Mouse (Mus musculus): Measurements from ENCODE around the gene Gm13691. TPM values are rescaled to one million over a fixed set of nuclear protein-coding genes. Genes with fewer than 3 reads are reported as not detected.
"Not testable (repeated sequence)": the region's sequence is repeated elsewhere in the genome, so short reads cannot be mapped to it uniquely, and the experiment has no call there.

Gene Gm13691
- not detected in 2 replicates for total RNA-seq (2015; ENCODE audit: low replicate concordance)
- total RNA-seq (2017; ENCODE audit: low replicate concordance): not detected in 2 replicates

- not testable (repeated sequence) for ATAC-seq (replicated peaks; ENCODE audit: low FRiP score, poor library complexity, severe bottlenecking)
Observed at GRCm38 (mm10) chr2:83990253-83990652, at the start of gene Gm13691. Gm13691 (plus strand) TSS chr2:83990553.

GRCm38 (mm10) chr2:83940931-83941361, 49.4 kb upstream of the Gm13691 start, which contains the start of gene Zswim2:
Zswim2 (minus strand) TSS chr2:83941228.
- ATAC-seq (replicated peaks; ENCODE audit: low FRiP score, poor library complexity, severe bottlenecking): no peak

GRCm38 (mm10) chr2:83941378-83941777, 49.0 kb upstream of the Gm13691 start:
- no peak for ATAC-seq (replicated peaks; ENCODE audit: low FRiP score, poor library complexity, severe bottlenecking)

GRCm38 (mm10) chr2:83941792-83942191, 48.6 kb upstream of the Gm13691 start:
- no peak for ATAC-seq (replicated peaks; ENCODE audit: low FRiP score, poor library complexity, severe bottlenecking)

- ATAC-seq (replicated peaks; ENCODE audit: low FRiP score, poor library complexity, severe bottlenecking): not testable (repeated sequence)
Observed at GRCm38 (mm10) chr2:83955393-83955792, 35.0 kb upstream of the Gm13691 start, which contains the start of gene Gm13698. Gm13698 (plus strand) TSS chr2:83955693.

GRCm38 (mm10) chr2:83961203-83961602, 29.1 kb upstream of the Gm13691 start, which contains the start of gene Gm13693:
Gm13693 (plus strand) TSS chr2:83961503.
- not testable (repeated sequence) for ATAC-seq (replicated peaks; ENCODE audit: low FRiP score, poor library complexity, severe bottlenecking)

GRCm38 (mm10) chr2:83967013-83967412, 23.3 kb upstream of the Gm13691 start, which contains the start of gene Gm13695:
Gm13695 (plus strand) TSS chr2:83967313.
- ATAC-seq (replicated peaks; ENCODE audit: low FRiP score, poor library complexity, severe bottlenecking): not testable (repeated sequence)

GRCm38 (mm10) chr2:83972823-83973222, 17.5 kb upstream of the Gm13691 start, which contains the start of gene Gm13696:
Gm13696 (plus strand) TSS chr2:83973123.
- not testable (repeated sequence) for ATAC-seq (replicated peaks; ENCODE audit: low FRiP score, poor library complexity, severe bottlenecking)

- not testable (repeated sequence) for ATAC-seq (replicated peaks; ENCODE audit: low FRiP score, poor library complexity, severe bottlenecking)
Observed at GRCm38 (mm10) chr2:83978633-83979032, 11.7 kb upstream of the Gm13691 start, which contains the start of gene Gm13694. Gm13694 (plus strand) TSS chr2:83978933.

GRCm38 (mm10) chr2:83984443-83984842, 5.9 kb upstream of the Gm13691 start, which contains the start of gene Gm13697:
Gm13697 (plus strand) TSS chr2:83984743.
- ATAC-seq (replicated peaks; ENCODE audit: low FRiP score, poor library complexity, severe bottlenecking): not testable (repeated sequence)

GRCm38 (mm10) chr2:83993639-83994255, 3.4 kb downstream of the Gm13691 start:
- ATAC-seq (replicated peaks; ENCODE audit: low FRiP score, poor library complexity, severe bottlenecking): 0 out of 2 replicates have a peak, but pooled peaks have one; percentile 42

GRCm38 (mm10) chr2:83994526-83994925, 4.2 kb downstream of the Gm13691 start:
- ATAC-seq (replicated peaks; ENCODE audit: low FRiP score, poor library complexity, severe bottlenecking): not testable (repeated sequence)

- no peak for ATAC-seq (replicated peaks; ENCODE audit: low FRiP score, poor library complexity, severe bottlenecking)
Observed at GRCm38 (mm10) chr2:84008913-84009312, 18.6 kb downstream of the Gm13691 start.

GRCm38 (mm10) chr2:84009818-84010217, 19.5 kb downstream of the Gm13691 start:
- no peak for ATAC-seq (replicated peaks; ENCODE audit: low FRiP score, poor library complexity, severe bottlenecking)

- ATAC-seq (replicated peaks; ENCODE audit: low FRiP score, poor library complexity, severe bottlenecking): no peak
Observed at GRCm38 (mm10) chr2:84014572-84014971, 24.2 kb downstream of the Gm13691 start.

GRCm38 (mm10) chr2:84016291-84016690, 25.9 kb downstream of the Gm13691 start:
- not testable (repeated sequence) for ATAC-seq (replicated peaks; ENCODE audit: low FRiP score, poor library complexity, severe bottlenecking)

- ATAC-seq (replicated peaks; ENCODE audit: low FRiP score, poor library complexity, severe bottlenecking): peak; percentile 63
Observed at GRCm38 (mm10) chr2:84018330-84018729, 28.0 kb downstream of the Gm13691 start.

- no peak; the same call in 1 of the 2 replicates for ATAC-seq (replicated peaks; ENCODE audit: low FRiP score, poor library complexity, severe bottlenecking)
Observed at GRCm38 (mm10) chr2:84019519-84020305, 29.4 kb downstream of the Gm13691 start.

- no peak for ATAC-seq (replicated peaks; ENCODE audit: low FRiP score, poor library complexity, severe bottlenecking)
Observed at GRCm38 (mm10) chr2:84021930-84022329, 31.6 kb downstream of the Gm13691 start.

GRCm38 (mm10) chr2:84022905-84023304, 32.6 kb downstream of the Gm13691 start:
- no peak for ATAC-seq (replicated peaks; ENCODE audit: low FRiP score, poor library complexity, severe bottlenecking)
